Mouse (Mus musculus): ENCODE results near the gene Ctsd. TPM values are rescaled to one million over a fixed set of nuclear protein-coding genes. Genes with fewer than 3 reads are reported as not detected.

Gene Ctsd
- polyA plus RNA-seq, 1 experiment from 2014 or later, result 295 TPM

- WGBS (ENCODE audit: insufficient replicate concordance), result 4% methylated on average over 64 of the region's 64 CpGs
- Histone ChIP-seq H3K9ac (peak overlapping the region; percentile 50), H3K4me2 (peak overlapping the region; percentile 76), H3K27ac (no peak overlapping the region), H3K27me3 (replicated peaks) (peaks cover 73% of the 10 kb centered on the region), H3K9me3 (replicated peaks) (no peaks in the 10 kb centered on the region), H3K4me1 (peaks cover 70% of the 10 kb centered on the region), H3K36me3 (peaks cover 27% of the 10 kb centered on the region), H3K4me3 (peak overlapping the region; percentile 54)
- no peak for ATAC-seq
These were observed 15.8 kb downstream of the Ctsd start for GRCm38 (mm10) chr7:142371768-142372661.

GRCm38 (mm10) chr7:142371398-142371767 lies 16.5 kb downstream of the Ctsd start:
- ATAC-seq, result no peak
- H3K4me2 ChIP-seq, result peak overlapping the region; percentile 76
- peak overlapping the region; percentile 54 for H3K4me3 ChIP-seq
- H3K9me3 ChIP-seq (replicated peaks), result no peaks in the 10 kb centered on the region
- H3K27ac ChIP-seq, result no peak overlapping the region
- peaks cover 21% of the 10 kb centered on the region for H3K36me3 ChIP-seq
- 35% methylated on average over 11 of the region's 11 CpGs for WGBS (ENCODE audit: insufficient replicate concordance)
- no peak overlapping the region for H3K9ac ChIP-seq
- H3K4me1 ChIP-seq, result peaks cover 64% of the 10 kb centered on the region
- H3K27me3 ChIP-seq (replicated peaks), result peaks cover 73% of the 10 kb centered on the region

- no peak for ATAC-seq
- Histone ChIP-seq H3K9ac (no peak overlapping the region), H3K36me3 (peaks cover 16% of the 10 kb centered on the region), H3K27me3 (replicated peaks) (peaks cover 77% of the 10 kb centered on the region), H3K4me2 (peak overlapping the region; percentile 76), H3K27ac (no peak overlapping the region), H3K9me3 (replicated peaks) (no peaks in the 10 kb centered on the region), H3K4me3 (no peak overlapping the region), H3K4me1 (peaks cover 59% of the 10 kb centered on the region)
- 73% methylated on average over 18 of the region's 18 CpGs for WGBS (ENCODE audit: insufficient replicate concordance)
These were observed 16.9 kb downstream of the Ctsd start for GRCm38 (mm10) chr7:142370937-142371336.

GRCm38 (mm10) chr7:142369820-142370219 lies 18.0 kb downstream of the Ctsd start:
- peaks cover 51% of the 10 kb centered on the region for H3K4me1 ChIP-seq
- H3K9me3 ChIP-seq (replicated peaks), result no peaks in the 10 kb centered on the region
- no peak overlapping the region for H3K27ac ChIP-seq
- no peak overlapping the region for H3K4me2 ChIP-seq
- no peak overlapping the region for H3K9ac ChIP-seq
- no peak overlapping the region for H3K4me3 ChIP-seq
- ATAC-seq, result no peak
- H3K36me3 ChIP-seq, result peaks cover 5% of the 10 kb centered on the region
- 46% methylated on average over 6 of the region's 6 CpGs for WGBS (ENCODE audit: insufficient replicate concordance)
- H3K27me3 ChIP-seq (replicated peaks), result peaks cover 77% of the 10 kb centered on the region

- Histone ChIP-seq H3K27ac (no peak overlapping the region), H3K4me1 (peaks cover 41% of the 10 kb centered on the region), H3K36me3 (no peaks in the 10 kb centered on the region), H3K4me2 (no peak overlapping the region), H3K9me3 (replicated peaks) (no peaks in the 10 kb centered on the region), H3K27me3 (replicated peaks) (peaks cover 70% of the 10 kb centered on the region), H3K4me3 (no peak overlapping the region), H3K9ac (no peak overlapping the region)
- WGBS (ENCODE audit: insufficient replicate concordance), result 73% methylated on average over 2 of the region's 2 CpGs
- no peak for ATAC-seq
These were observed 19.0 kb downstream of the Ctsd start for GRCm38 (mm10) chr7:142368856-142369255.

GRCm38 (mm10) chr7:142363107-142363506 lies 24.7 kb downstream of the Ctsd start:
- Histone ChIP-seq H3K4me2 (no peak overlapping the region), H3K36me3 (no peaks in the 10 kb centered on the region), H3K4me1 (peaks cover 15% of the 10 kb centered on the region), H3K9ac (no peak overlapping the region), H3K4me3 (no peak overlapping the region), H3K27ac (no peak overlapping the region), H3K9me3 (replicated peaks) (no peaks in the 10 kb centered on the region), H3K27me3 (replicated peaks) (peaks cover 21% of the 10 kb centered on the region)
- 65% methylated on average over 4 of the region's 4 CpGs for WGBS (ENCODE audit: insufficient replicate concordance)
- no peak for ATAC-seq

- Histone ChIP-seq H3K27ac (no peak overlapping the region), H3K9me3 (replicated peaks) (no peaks in the 10 kb centered on the region), H3K36me3 (no peaks in the 10 kb centered on the region), H3K4me1 (peaks cover 24% of the 10 kb centered on the region), H3K4me2 (no peak overlapping the region), H3K4me3 (no peak overlapping the region), H3K27me3 (replicated peaks) (peaks cover 15% of the 10 kb centered on the region; the same call in 1 of the 2 replicates), H3K9ac (no peak overlapping the region)
- ATAC-seq, result no peak
These were observed 27.1 kb downstream of the Ctsd start for GRCm38 (mm10) chr7:142360743-142361142.

GRCm38 (mm10) chr7:142359129-142359528 lies 28.7 kb downstream of the Ctsd start:
- peak overlapping the region; percentile 28; the same call in 1 of the 2 replicates for H3K27ac ChIP-seq
- peaks cover 37% of the 10 kb centered on the region for H3K4me1 ChIP-seq
- H3K27me3 ChIP-seq (replicated peaks), result peaks cover 15% of the 10 kb centered on the region; the same call in 1 of the 2 replicates
- H3K9ac ChIP-seq, result no peak overlapping the region
- no peak for ATAC-seq
- no peaks in the 10 kb centered on the region for H3K9me3 ChIP-seq (replicated peaks)
- H3K36me3 ChIP-seq, result no peaks in the 10 kb centered on the region
- 63% methylated on average over 8 of the region's 8 CpGs for WGBS (ENCODE audit: insufficient replicate concordance)
- no peak overlapping the region for H3K4me2 ChIP-seq
- no peak overlapping the region for H3K4me3 ChIP-seq

- H3K27me3 ChIP-seq (replicated peaks), result peaks cover 15% of the 10 kb centered on the region; the same call in 1 of the 2 replicates
- no peak overlapping the region for H3K4me2 ChIP-seq
- H3K4me3 ChIP-seq, result no peak overlapping the region
- ATAC-seq, result no peak
- H3K9ac ChIP-seq, result no peak overlapping the region
- no peak overlapping the region for H3K27ac ChIP-seq
- WGBS (ENCODE audit: insufficient replicate concordance), result 62% methylated on average over 3 of the region's 3 CpGs
- H3K36me3 ChIP-seq, result no peaks in the 10 kb centered on the region
- H3K4me1 ChIP-seq, result peaks cover 53% of the 10 kb centered on the region
- no peaks in the 10 kb centered on the region for H3K9me3 ChIP-seq (replicated peaks)
These were observed 30.3 kb downstream of the Ctsd start for GRCm38 (mm10) chr7:142357566-142357965.

- H3K27ac ChIP-seq, result peak overlapping the region; percentile 80
- H3K27me3 ChIP-seq (replicated peaks), result 0 out of 2 replicates have a peak, but pooled peaks cover 8% of the 10 kb centered on the region
- H3K9ac ChIP-seq, result peak overlapping the region; percentile 59
- H3K4me3 ChIP-seq, result peak overlapping the region; percentile 18; the same call in 1 of the 2 replicates
- H3K4me2 ChIP-seq, result peak overlapping the region; percentile 58
- WGBS (ENCODE audit: insufficient replicate concordance), result 28% methylated on average over 8 of the region's 8 CpGs
- no peaks in the 10 kb centered on the region for H3K36me3 ChIP-seq
- peak; percentile 89 for ATAC-seq
- peaks cover 65% of the 10 kb centered on the region for H3K4me1 ChIP-seq
- H3K9me3 ChIP-seq (replicated peaks), result no peaks in the 10 kb centered on the region
These were observed 33.1 kb downstream of the Ctsd start for GRCm38 (mm10) chr7:142354661-142355233.

- H3K4me2 ChIP-seq, result peak overlapping the region; percentile 58
- no peaks in the 10 kb centered on the region for H3K9me3 ChIP-seq (replicated peaks)
- WGBS (ENCODE audit: insufficient replicate concordance), result 26% methylated on average over 5 of the region's 5 CpGs
- H3K4me3 ChIP-seq, result peak overlapping the region; percentile 16; the same call in 1 of the 2 replicates
- H3K27ac ChIP-seq, result peak overlapping the region; percentile 80
- H3K9ac ChIP-seq, result peak overlapping the region; percentile 59
- no peaks in the 10 kb centered on the region for H3K36me3 ChIP-seq
- ATAC-seq, result peak; percentile 81
- peaks cover 66% of the 10 kb centered on the region for H3K4me1 ChIP-seq
- 0 out of 2 replicates have a peak, but pooled peaks cover 8% of the 10 kb centered on the region for H3K27me3 ChIP-seq (replicated peaks)
These were observed 34.0 kb downstream of the Ctsd start for GRCm38 (mm10) chr7:142353854-142354253.

GRCm38 (mm10) chr7:142351569-142351968 lies 36.3 kb downstream of the Ctsd start:
- no peak overlapping the region for H3K4me3 ChIP-seq
- H3K36me3 ChIP-seq, result no peaks in the 10 kb centered on the region
- no peaks in the 10 kb centered on the region for H3K9me3 ChIP-seq (replicated peaks)
- H3K27me3 ChIP-seq (replicated peaks), result 0 out of 2 replicates have a peak, but pooled peaks cover under 1% of the 10 kb centered on the region
- peak overlapping the region; percentile 80 for H3K27ac ChIP-seq
- no peak for ATAC-seq
- no peak overlapping the region for H3K9ac ChIP-seq
- no peak overlapping the region for H3K4me2 ChIP-seq
- 33% methylated on average over 5 of the region's 5 CpGs for WGBS (ENCODE audit: insufficient replicate concordance)
- peaks cover 86% of the 10 kb centered on the region for H3K4me1 ChIP-seq

All from liver, embryonic 12.5 days (tissue).